Mouse (Mus musculus): ENCODE data around the gene Neu2. TPM values are rescaled to one million over a fixed set of nuclear protein-coding genes. Genes with fewer than 3 reads are reported as not detected.

The Neu2 gene
- total and polyA plus RNA-seq, 3 experiments = 0.38 TPM; not detected in 2

DNA sequence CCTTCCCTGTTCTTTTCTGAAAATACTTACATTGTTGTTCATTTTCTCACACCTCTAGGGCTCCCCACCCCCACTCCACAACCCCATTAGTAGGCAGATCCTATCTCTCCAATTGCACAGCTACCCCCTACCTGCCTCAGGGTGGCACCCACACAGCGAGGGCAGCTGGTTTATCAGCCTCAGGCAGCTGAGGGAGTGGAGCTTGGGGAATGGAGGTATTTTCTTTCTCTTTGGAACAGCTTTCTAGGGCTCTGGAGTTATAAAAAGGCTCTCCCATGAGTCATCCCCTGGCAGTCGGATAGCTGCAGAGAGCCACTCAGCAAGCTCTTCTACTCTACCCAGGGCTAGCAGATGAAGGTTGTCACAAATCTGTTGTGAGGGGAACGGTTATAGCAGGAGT lies 84.6 kb downstream of the Neu2 start:
- H3K9me3 ChIP-seq (replicated peaks) = no peaks in the 10 kb centered on the region
- TF ChIP-seq GATA2 (IDR thresholded peaks at IDR 0.05; ENCODE audit: borderline replicate concordance, low read depth, low read length) (no peak), GATA1 (IDR thresholded peaks at IDR 0.05; ENCODE audit: borderline replicate concordance, low read length) (no peak), CTCF (IDR thresholded peaks at IDR 0.05; ENCODE audit: low read depth, low read length) (no peak)
- H3K4me3 ChIP-seq (ENCODE audit: low read depth, low read length) = no peak overlapping the region
- no peak for DNase-seq (ENCODE audit: low spot score)
- H3K36me3 ChIP-seq (replicated peaks) = no peaks in the 10 kb centered on the region
- peaks cover 2% of the 10 kb centered on the region; the same call in 1 of the 2 replicates for H3K4me1 ChIP-seq (ENCODE audit: insufficient read depth, low read depth, low read length)
- no peak for ATAC-seq (ENCODE audit: extremely low read depth, insufficient number of reproducible peaks, low FRiP score, poor library complexity, severe bottlenecking)
- H3K27me3 ChIP-seq (ENCODE audit: insufficient read depth, low read length) = peaks cover 48% of the 10 kb centered on the region

- peaks cover 2% of the 10 kb centered on the region; the same call in 1 of the 2 replicates for H3K4me1 ChIP-seq (ENCODE audit: insufficient read depth, low read depth, low read length)
- ATAC-seq (ENCODE audit: extremely low read depth, insufficient number of reproducible peaks, low FRiP score, poor library complexity, severe bottlenecking) (no peak), DNase-seq (ENCODE audit: low spot score) (no peak)
- no peak for TF ChIP-seq TAL1 (conservative IDR thresholded peaks at IDR 0.05; ENCODE audit: low read depth, low read length)
- no peak for TF ChIP-seq POLR2AphosphoS5 (IDR thresholded peaks at IDR 0.05; ENCODE audit: insufficient replicate concordance, low read depth, low read length)
- no peak for TF ChIP-seq GATA1 (IDR thresholded peaks at IDR 0.05; ENCODE audit: borderline replicate concordance, low read length)
- TF ChIP-seq CTCF (IDR thresholded peaks at IDR 0.05; ENCODE audit: low read depth, low read length) = no peak
- TF ChIP-seq GATA2 (IDR thresholded peaks at IDR 0.05; ENCODE audit: borderline replicate concordance, low read depth, low read length) = no peak
- no peaks in the 10 kb centered on the region for H3K9me3 ChIP-seq (replicated peaks)
- no peak overlapping the region for H3K4me3 ChIP-seq (ENCODE audit: low read depth, low read length)
- H3K36me3 ChIP-seq (replicated peaks) = no peaks in the 10 kb centered on the region
- H3K27me3 ChIP-seq (ENCODE audit: insufficient read depth, low read length) = peaks cover 45% of the 10 kb centered on the region
Observed at GRCm38 (mm10) chr1:87594671-87595070, 85.0 kb downstream of the Neu2 start.

- Histone ChIP-seq H3K9me3 (replicated peaks) (no peaks in the 10 kb centered on the region), H3K4me3 (ENCODE audit: low read depth, low read length) (no peak overlapping the region), H3K36me3 (replicated peaks) (no peaks in the 10 kb centered on the region), H3K4me1 (ENCODE audit: insufficient read depth, low read depth, low read length) (no peaks in the 10 kb centered on the region), H3K27me3 (ENCODE audit: insufficient read depth, low read length) (peaks cover 72% of the 10 kb centered on the region)
- DNase-seq (ENCODE audit: low spot score) (no peak), ATAC-seq (ENCODE audit: extremely low read depth, insufficient number of reproducible peaks, low FRiP score, poor library complexity, severe bottlenecking) (no peak)
- TF ChIP-seq POLR2AphosphoS5 (IDR thresholded peaks at IDR 0.05; ENCODE audit: insufficient replicate concordance, low read depth, low read length) = no peak
- no peak for TF ChIP-seq GATA1 (IDR thresholded peaks at IDR 0.05; ENCODE audit: borderline replicate concordance, low read length)
- no peak for TF ChIP-seq TAL1 (conservative IDR thresholded peaks at IDR 0.05; ENCODE audit: low read depth, low read length)
- TF ChIP-seq CTCF (IDR thresholded peaks at IDR 0.05; ENCODE audit: low read depth, low read length) = no peak
- TF ChIP-seq GATA2 (IDR thresholded peaks at IDR 0.05; ENCODE audit: borderline replicate concordance, low read depth, low read length) = no peak
Observed at GRCm38 (mm10) chr1:87600533-87600932, 90.8 kb downstream of the Neu2 start.

GRCm38 (mm10) chr1:87601801-87602200 lies 92.1 kb downstream of the Neu2 start:
- no peaks in the 10 kb centered on the region for H3K36me3 ChIP-seq (replicated peaks)
- no peak for ATAC-seq (ENCODE audit: extremely low read depth, insufficient number of reproducible peaks, low FRiP score, poor library complexity, severe bottlenecking)
- no peak overlapping the region for H3K4me3 ChIP-seq (ENCODE audit: low read depth, low read length)
- no peak for DNase-seq (ENCODE audit: low spot score)
- no peak for TF ChIP-seq POLR2AphosphoS5 (IDR thresholded peaks at IDR 0.05; ENCODE audit: insufficient replicate concordance, low read depth, low read length)
- no peak for TF ChIP-seq CTCF (IDR thresholded peaks at IDR 0.05; ENCODE audit: low read depth, low read length)
- TF ChIP-seq GATA2 (IDR thresholded peaks at IDR 0.05; ENCODE audit: borderline replicate concordance, low read depth, low read length) = no peak
- TF ChIP-seq GATA1 (IDR thresholded peaks at IDR 0.05; ENCODE audit: borderline replicate concordance, low read length) = no peak
- TF ChIP-seq TAL1 (conservative IDR thresholded peaks at IDR 0.05; ENCODE audit: low read depth, low read length) = no peak
- peaks cover 79% of the 10 kb centered on the region for H3K27me3 ChIP-seq (ENCODE audit: insufficient read depth, low read length)
- H3K4me1 ChIP-seq (ENCODE audit: insufficient read depth, low read depth, low read length) = no peaks in the 10 kb centered on the region
- H3K9me3 ChIP-seq (replicated peaks) = no peaks in the 10 kb centered on the region

GRCm38 (mm10) chr1:87603389-87603788 lies 93.7 kb downstream of the Neu2 start:
- H3K4me1 ChIP-seq (ENCODE audit: insufficient read depth, low read depth, low read length) = peaks cover 11% of the 10 kb centered on the region; the same call in 1 of the 2 replicates
- no peaks in the 10 kb centered on the region for H3K9me3 ChIP-seq (replicated peaks)
- peaks cover 80% of the 10 kb centered on the region for H3K27me3 ChIP-seq (ENCODE audit: insufficient read depth, low read length)
- no peak for TF ChIP-seq GATA1 (IDR thresholded peaks at IDR 0.05; ENCODE audit: borderline replicate concordance, low read length)
- no peak for TF ChIP-seq CTCF (IDR thresholded peaks at IDR 0.05; ENCODE audit: low read depth, low read length)
- TF ChIP-seq GATA2 (IDR thresholded peaks at IDR 0.05; ENCODE audit: borderline replicate concordance, low read depth, low read length) = no peak
- no peak for TF ChIP-seq POLR2AphosphoS5 (IDR thresholded peaks at IDR 0.05; ENCODE audit: insufficient replicate concordance, low read depth, low read length)
- TF ChIP-seq TAL1 (conservative IDR thresholded peaks at IDR 0.05; ENCODE audit: low read depth, low read length) = no peak
- H3K4me3 ChIP-seq (ENCODE audit: low read depth, low read length) = no peak overlapping the region
- ATAC-seq (ENCODE audit: extremely low read depth, insufficient number of reproducible peaks, low FRiP score, poor library complexity, severe bottlenecking) (no peak), DNase-seq (ENCODE audit: low spot score) (no peak)
- no peaks in the 10 kb centered on the region for H3K36me3 ChIP-seq (replicated peaks)

DNA sequence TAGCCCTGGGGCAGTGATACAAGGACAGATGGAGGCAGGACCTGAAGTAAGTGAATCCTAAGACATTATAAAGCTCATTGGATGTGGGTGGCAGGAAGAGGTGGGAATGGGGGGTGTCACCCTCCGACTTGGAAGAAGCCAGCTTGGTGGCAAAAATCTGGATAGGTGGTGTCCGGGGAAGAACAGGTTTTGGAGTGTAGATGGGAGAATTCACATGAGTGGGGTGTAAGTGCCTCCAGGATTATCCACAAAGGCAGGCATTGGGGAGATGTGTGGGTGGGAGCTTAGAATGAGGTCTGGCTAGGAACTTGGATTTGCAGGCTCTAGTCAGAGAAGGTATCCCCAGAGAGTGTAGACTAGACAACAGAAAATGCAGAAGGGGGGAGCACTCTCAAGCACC lies 95.6 kb downstream of the Neu2 start:
- no peak for ATAC-seq (ENCODE audit: extremely low read depth, insufficient number of reproducible peaks, low FRiP score, poor library complexity, severe bottlenecking)
- DNase-seq (ENCODE audit: low spot score) = no peak
- Histone ChIP-seq H3K4me3 (ENCODE audit: low read depth, low read length) (no peak overlapping the region), H3K27me3 (ENCODE audit: insufficient read depth, low read length) (peaks cover 76% of the 10 kb centered on the region), H3K4me1 (ENCODE audit: insufficient read depth, low read depth, low read length) (peaks cover 11% of the 10 kb centered on the region; the same call in 1 of the 2 replicates), H3K9me3 (replicated peaks) (no peaks in the 10 kb centered on the region), H3K36me3 (replicated peaks) (no peaks in the 10 kb centered on the region)
- TF ChIP-seq TAL1 (conservative IDR thresholded peaks at IDR 0.05; ENCODE audit: low read depth, low read length) (no peak), GATA2 (IDR thresholded peaks at IDR 0.05; ENCODE audit: borderline replicate concordance, low read depth, low read length) (no peak), CTCF (IDR thresholded peaks at IDR 0.05; ENCODE audit: low read depth, low read length) (no peak), POLR2AphosphoS5 (IDR thresholded peaks at IDR 0.05; ENCODE audit: insufficient replicate concordance, low read depth, low read length) (no peak), GATA1 (IDR thresholded peaks at IDR 0.05; ENCODE audit: borderline replicate concordance, low read length) (no peak)
